ENCODE assay signal across 15 mouse cellular contexts in genomic region chr15:76957094-76958055, GRCm38 (mm10). TPM values are rescaled to one million over a fixed set of nuclear protein-coding genes. Genes with fewer than 3 reads are reported as not detected.
"Had no signal": no experiment of that assay in that cellular context is flagged by ENCODE, and none has a peak within 500 bp of the region (broad histone marks: within the 10 kb centered on the region; RNA-seq: fewer than 3 reads in every experiment).

No protein-coding gene starts in this region.

- DNase-seq: kidney, postnatal 10 days; kidney, postnatal 36 days; layer of hippocampus, postnatal 36 days; liver, embryonic 13.5 days; lung, adult 2 months; lung, postnatal 14 days; lung, postnatal 4 days; thymus, adult 2 months; thymus, postnatal 14 days; thymus, postnatal 4 days had no signal

- H3K4me2 ChIP-seq: kidney, embryonic 15.5 days; liver, embryonic 13.5 days; midbrain, embryonic 12.5 days had no signal

- H3K4me1 ChIP-seq: liver, embryonic 13.5 days; midbrain, embryonic 12.5 days had no signal

- H3K9ac ChIP-seq: kidney, embryonic 15.5 days; liver, embryonic 13.5 days; midbrain, embryonic 12.5 days had no signal

- ATAC-seq: midbrain, embryonic 16.5 days had no signal

- H3K27me3 ChIP-seq: kidney, embryonic 15.5 days; liver, embryonic 13.5 days; midbrain, embryonic 12.5 days had no signal

- H3K4me3 ChIP-seq: kidney, embryonic 15.5 days; left cerebral cortex, adult 2 months; liver, embryonic 13.5 days; midbrain, embryonic 12.5 days had no signal

- H3K36me3 ChIP-seq: liver, embryonic 13.5 days had no signal

- H3K27ac ChIP-seq: kidney, embryonic 15.5 days; left cerebral cortex, adult 2 months; liver, embryonic 13.5 days; midbrain, embryonic 12.5 days had no signal

RNA-seq across cellular contexts. Expression of gene Zfp647, which starts 32.1 kb away (rescaled TPM):
- total RNA-seq: monocyte, adult 5-6 weeks had no signal
